Mouse (Mus musculus): ENCODE results near the gene Cubn. TPM values are rescaled to one million over a fixed set of nuclear protein-coding genes. Genes with fewer than 3 reads are reported as not detected.

The Cubn gene
- total and polyA plus RNA-seq, 2 experiments from 2014 or later: 0.39 to 1.9 TPM

- no peak overlapping the region for H3K27ac ChIP-seq (ENCODE audit: low read depth, low read length)
- no peak for DNase-seq (ENCODE audit: low spot score)
- no peak for ATAC-seq (ENCODE audit: low FRiP score)
- H3K9ac ChIP-seq (replicated peaks; ENCODE audit: low read length, poor library complexity, severe bottlenecking): no peak overlapping the region
- no peak for TF ChIP-seq CTCF (IDR thresholded peaks at IDR 0.05)
- H3K36me3 ChIP-seq (ENCODE audit: insufficient read depth, low read length): no peaks in the 10 kb centered on the region
- no peaks in the 10 kb centered on the region for H3K9me3 ChIP-seq (ENCODE audit: low read length)
- no peaks in the 10 kb centered on the region for H3K4me1 ChIP-seq (ENCODE audit: insufficient read depth, low read length)
- no peak overlapping the region for H3K4me3 ChIP-seq (ENCODE audit: low read depth, low read length)
- H3K27me3 ChIP-seq (ENCODE audit: insufficient read depth, low read length): no peaks in the 10 kb centered on the region
- no peak overlapping the region for H3K4me2 ChIP-seq (ENCODE audit: low read depth, low read length, poor library complexity, severe bottlenecking)
- 94% methylated on average over 7 of the region's 7 CpGs for WGBS
These were observed 12.4 kb downstream of the Cubn start for GRCm38 (mm10) chr2:13479165-13479564.

- Histone ChIP-seq H3K9ac (replicated peaks; ENCODE audit: low read length, poor library complexity, severe bottlenecking) (no peak overlapping the region), H3K4me1 (ENCODE audit: insufficient read depth, low read length) (no peaks in the 10 kb centered on the region), H3K27me3 (ENCODE audit: insufficient read depth, low read length) (no peaks in the 10 kb centered on the region), H3K27ac (ENCODE audit: low read depth, low read length) (no peak overlapping the region), H3K4me2 (ENCODE audit: low read depth, low read length, poor library complexity, severe bottlenecking) (no peak overlapping the region), H3K36me3 (ENCODE audit: insufficient read depth, low read length) (no peaks in the 10 kb centered on the region), H3K9me3 (ENCODE audit: low read length) (no peaks in the 10 kb centered on the region), H3K4me3 (ENCODE audit: low read depth, low read length) (no peak overlapping the region)
- no peak for ATAC-seq (ENCODE audit: low FRiP score)
- WGBS: 94% methylated on average over 3 of the region's 3 CpGs
- DNase-seq (ENCODE audit: low spot score): no peak
- TF ChIP-seq CTCF (IDR thresholded peaks at IDR 0.05): no peak
These were observed 21.5 kb downstream of the Cubn start for GRCm38 (mm10) chr2:13470108-13470507.

GRCm38 (mm10) chr2:13469641-13470040 is 22.0 kb downstream of the Cubn start:
- 87% methylated on average over 4 of the region's 4 CpGs for WGBS
- Histone ChIP-seq H3K27ac (ENCODE audit: low read depth, low read length) (no peak overlapping the region), H3K36me3 (ENCODE audit: insufficient read depth, low read length) (no peaks in the 10 kb centered on the region), H3K4me2 (ENCODE audit: low read depth, low read length, poor library complexity, severe bottlenecking) (no peak overlapping the region), H3K4me3 (ENCODE audit: low read depth, low read length) (no peak overlapping the region), H3K4me1 (ENCODE audit: insufficient read depth, low read length) (no peaks in the 10 kb centered on the region), H3K9me3 (ENCODE audit: low read length) (no peaks in the 10 kb centered on the region), H3K27me3 (ENCODE audit: insufficient read depth, low read length) (no peaks in the 10 kb centered on the region), H3K9ac (replicated peaks; ENCODE audit: low read length, poor library complexity, severe bottlenecking) (no peak overlapping the region)
- DNase-seq (ENCODE audit: low spot score) (no peak), ATAC-seq (ENCODE audit: low FRiP score) (no peak)
- TF ChIP-seq CTCF (IDR thresholded peaks at IDR 0.05): no peak

- no peaks in the 10 kb centered on the region for H3K9me3 ChIP-seq (ENCODE audit: low read length)
- 95% methylated on average over 3 of the region's 3 CpGs for WGBS
These were observed 24.9 kb downstream of the Cubn start for GRCm38 (mm10) chr2:13466685-13467084.

GRCm38 (mm10) chr2:13458088-13458487 is 33.5 kb downstream of the Cubn start:
- H3K27me3 ChIP-seq (ENCODE audit: insufficient read depth, low read length): no peaks in the 10 kb centered on the region
- WGBS: 60% methylated on average over 2 of the region's 2 CpGs
- DNase-seq (ENCODE audit: low spot score): no peak

More at GRCm38 (mm10) chr2:13466685-13467084, 24.9 kb downstream of the Cubn start:
- H3K27ac ChIP-seq (ENCODE audit: low read depth, low read length): no peak overlapping the region
- H3K4me1 ChIP-seq (ENCODE audit: insufficient read depth, low read length): no peaks in the 10 kb centered on the region
- no peak for TF ChIP-seq CTCF (IDR thresholded peaks at IDR 0.05)
- no peak overlapping the region for H3K9ac ChIP-seq (replicated peaks; ENCODE audit: low read length, poor library complexity, severe bottlenecking)
- H3K4me3 ChIP-seq (ENCODE audit: low read depth, low read length): no peak overlapping the region
- ATAC-seq (ENCODE audit: low FRiP score) (no peak), DNase-seq (ENCODE audit: low spot score) (no peak)
- no peaks in the 10 kb centered on the region for H3K36me3 ChIP-seq (ENCODE audit: insufficient read depth, low read length)
- no peaks in the 10 kb centered on the region for H3K27me3 ChIP-seq (ENCODE audit: insufficient read depth, low read length)
- no peak overlapping the region for H3K4me2 ChIP-seq (ENCODE audit: low read depth, low read length, poor library complexity, severe bottlenecking)

GRCm38 (mm10) chr2:13456821-13457220 is 34.8 kb downstream of the Cubn start:
- no peak overlapping the region for H3K27ac ChIP-seq (ENCODE audit: low read depth, low read length)
- no peak for ATAC-seq (ENCODE audit: low FRiP score)
- H3K4me1 ChIP-seq (ENCODE audit: insufficient read depth, low read length): 0 out of 2 replicates have a peak, but pooled peaks cover 5% of the 10 kb centered on the region
- H3K36me3 ChIP-seq (ENCODE audit: insufficient read depth, low read length): no peaks in the 10 kb centered on the region
- no peaks in the 10 kb centered on the region for H3K9me3 ChIP-seq (ENCODE audit: low read length)
- H3K27me3 ChIP-seq (ENCODE audit: insufficient read depth, low read length): no peaks in the 10 kb centered on the region
- no peak overlapping the region for H3K9ac ChIP-seq (replicated peaks; ENCODE audit: low read length, poor library complexity, severe bottlenecking)
- WGBS: 71% methylated on average over 1 of the region's 1 CpGs
- no peak for TF ChIP-seq CTCF (IDR thresholded peaks at IDR 0.05)
- no peak for DNase-seq (ENCODE audit: low spot score)
- no peak overlapping the region for H3K4me2 ChIP-seq (ENCODE audit: low read depth, low read length, poor library complexity, severe bottlenecking)
- H3K4me3 ChIP-seq (ENCODE audit: low read depth, low read length): no peak overlapping the region

More at GRCm38 (mm10) chr2:13458088-13458487, 33.5 kb downstream of the Cubn start:
- Histone ChIP-seq H3K36me3 (ENCODE audit: insufficient read depth, low read length) (no peaks in the 10 kb centered on the region), H3K9me3 (ENCODE audit: low read length) (no peaks in the 10 kb centered on the region), H3K4me1 (ENCODE audit: insufficient read depth, low read length) (no peaks in the 10 kb centered on the region), H3K9ac (replicated peaks; ENCODE audit: low read length, poor library complexity, severe bottlenecking) (no peak overlapping the region), H3K4me3 (ENCODE audit: low read depth, low read length) (no peak overlapping the region), H3K4me2 (ENCODE audit: low read depth, low read length, poor library complexity, severe bottlenecking) (no peak overlapping the region), H3K27ac (ENCODE audit: low read depth, low read length) (no peak overlapping the region)
- ATAC-seq (ENCODE audit: low FRiP score): no peak
- TF ChIP-seq CTCF (IDR thresholded peaks at IDR 0.05): no peak

Measured in midbrain, postnatal 0 days (tissue).